Mouse (Mus musculus) hindbrain, embryonic 11.5 days (tissue): Measurements from ENCODE around the gene Gnas. TPM values are rescaled to one million over a fixed set of nuclear protein-coding genes. Genes with fewer than 3 reads are reported as not detected.

ENCODE experiments used
- ATAC-seq: fragments of 200-750 bp; cut with Nextera tagmentation; 2 replicates; pipeline ENCODE4 v1.8.0; 2017; ENCODE audit warnings: mild to moderate bottlenecking, moderate TSS enrichment, moderate library complexity; ENCODE audit not compliant: low FRiP score
- DNase-seq: peaks from one replicate; pipeline ENCODE4 v3.0.0-alpha.2; 2015; ENCODE audit warnings: low spot score
- H3K27ac ChIP-seq: fragments of 300-500 bp; sonication (generic); 2 replicates; pipeline ENCODE4 v1.5.1; 2014; ENCODE audit warnings: mild to moderate bottlenecking, low read depth, low read length
- H3K27me3 ChIP-seq: fragments of 300-500 bp; sonication (generic); 2 replicates; pipeline ENCODE4 v1.6.1; 2014; ENCODE audit warnings: mild to moderate bottlenecking, low read length, moderate library complexity, mixed read lengths; ENCODE audit not compliant: control insufficient read depth, insufficient read depth
- H3K36me3 ChIP-seq: fragments of 300-500 bp; sonication (generic); 2 replicates; pipeline ENCODE4 v1.6.1; 2014; ENCODE audit warnings: mild to moderate bottlenecking, low read length, moderate library complexity, mixed read lengths; ENCODE audit not compliant: control insufficient read depth, insufficient read depth
- H3K4me1 ChIP-seq: fragments of 300-500 bp; sonication (generic); replicated peaks from 2 replicates; pipeline ENCODE4 v1.6.1; 2014; ENCODE audit warnings: low read length, mixed read lengths; ENCODE audit not compliant: control insufficient read depth, insufficient read depth
- H3K4me2 ChIP-seq: fragments of 300-500 bp; sonication (generic); replicated peaks from 2 replicates; pipeline ENCODE4 v1.6.1; 2014; ENCODE audit warnings: mild to moderate bottlenecking, low read depth, low read length
- H3K4me3 ChIP-seq: fragments of 300-500 bp; sonication (generic); 2 replicates; pipeline ENCODE4 v1.5.1; 2014; ENCODE audit warnings: low read depth, low read length
- H3K9ac ChIP-seq: fragments of 300-500 bp; sonication (generic); 2 replicates; pipeline ENCODE4 v1.6.1; 2014; ENCODE audit warnings: low read depth, low read length
- H3K9me3 ChIP-seq: fragments of 300-500 bp; sonication (generic); 2 replicates; pipeline ENCODE4 v1.6.1; 2016; ENCODE audit warnings: low read length; ENCODE audit not compliant: control insufficient read depth
- WGBS: fragments of 180-500 bp; shearing (Covaris S2); extraction: QIAGEN DNeasy Blood & Tissue Kit; methylation state at CpG from one replicate; pipeline ENCODE4 v1.1.7; 2014; 5-methylcytosine and 5-hydroxymethylcytosine counted together
- polyA plus RNA-seq: library from polyadenylated mRNA; unstranded; fragments of >200 nt; fragmentation: Nextera tagmentation; extraction: Ambion mirVana; gene quantifications from 2 replicates; pipeline ENCODE4 v1.2.1, GENCODE M21; 2014

Gene Gnas
- polyA plus RNA-seq, 1 experiment from 2014 or later, result 1,233 TPM

DNA sequence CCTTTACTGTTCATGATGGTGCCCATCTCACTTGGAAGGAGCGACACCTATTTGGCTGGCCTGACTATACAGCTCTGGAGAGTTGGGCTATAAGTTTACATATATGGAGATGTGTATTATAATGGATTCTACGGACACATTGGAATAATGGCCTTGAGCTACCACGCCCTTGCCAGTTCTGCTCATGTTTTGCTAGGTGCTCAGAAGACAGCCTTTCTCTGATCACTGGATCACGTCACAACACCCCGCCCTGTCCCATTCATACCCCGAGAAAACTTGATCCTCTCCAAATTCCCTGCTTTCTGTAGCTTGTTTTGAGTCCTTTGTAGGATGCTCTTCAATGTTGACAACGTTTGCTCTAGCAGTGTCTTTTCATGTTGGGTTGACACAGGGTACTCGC, 19.9 kb upstream of the Gnas start:
- DNase-seq, result no peak
- Histone ChIP-seq H3K9me3 (no peaks in the 10 kb centered on the region), H3K27ac (no peak overlapping the region), H3K27me3 (no peaks in the 10 kb centered on the region), H3K4me3 (no peak overlapping the region), H3K4me1 (peaks cover 2% of the 10 kb centered on the region), H3K4me2 (no peak overlapping the region), H3K36me3 (no peaks in the 10 kb centered on the region), H3K9ac (no peak overlapping the region)
- WGBS, result 83% methylated on average over 8 of the region's 8 CpGs
- ATAC-seq, result no peak

DNA sequence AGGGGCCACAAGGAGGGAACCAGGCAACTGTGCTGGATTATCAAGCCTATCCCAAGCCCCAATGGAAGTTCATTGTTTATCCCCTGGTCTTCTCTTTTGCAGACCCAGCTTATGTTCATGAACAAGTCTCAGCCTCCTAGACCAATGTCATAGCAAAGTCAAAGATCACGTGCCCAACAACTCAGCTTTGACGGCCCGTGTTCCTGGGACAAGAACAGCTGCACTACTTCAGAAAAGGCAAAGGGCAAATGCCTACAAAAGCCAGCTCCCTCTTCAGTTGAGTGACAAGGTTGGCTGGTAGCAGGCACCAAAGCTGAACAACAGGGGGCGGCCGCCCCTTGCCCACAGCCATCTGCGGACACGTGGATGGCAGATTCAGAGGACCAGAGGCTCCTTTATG, 13.7 kb upstream of the Gnas start:
- H3K27ac ChIP-seq, result no peak overlapping the region
- no peak overlapping the region for H3K4me3 ChIP-seq
- no peaks in the 10 kb centered on the region for H3K36me3 ChIP-seq
- no peak overlapping the region for H3K4me2 ChIP-seq
- no peaks in the 10 kb centered on the region for H3K9me3 ChIP-seq
- 86% methylated on average over 7 of the region's 7 CpGs for WGBS
- H3K4me1 ChIP-seq, result no peaks in the 10 kb centered on the region
- H3K27me3 ChIP-seq, result no peaks in the 10 kb centered on the region
- no peak for DNase-seq
- no peak overlapping the region for H3K9ac ChIP-seq
- no peak for ATAC-seq

DNA sequence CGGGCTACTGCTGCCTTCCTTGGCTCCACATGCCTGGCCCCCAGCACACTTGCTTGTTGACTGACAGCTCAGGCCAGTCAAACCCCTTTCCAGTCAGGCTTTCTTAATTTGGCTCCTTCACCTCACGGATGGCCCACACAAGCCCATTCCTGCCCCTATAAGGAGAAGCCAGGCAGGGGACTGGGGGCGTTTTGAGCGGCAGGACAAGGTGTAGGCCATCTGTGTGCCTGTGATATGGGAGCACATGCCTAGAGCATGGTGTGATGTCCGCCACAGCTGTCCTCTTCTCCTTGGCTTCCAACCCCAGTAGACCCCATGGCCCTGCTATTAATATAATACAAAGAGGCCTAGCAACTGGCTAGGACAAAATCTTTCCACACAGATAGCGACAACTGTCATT, 12.7 kb upstream of the Gnas start:
- WGBS, result 89% methylated on average over 6 of the region's 6 CpGs
- no peaks in the 10 kb centered on the region for H3K9me3 ChIP-seq
- no peak overlapping the region for H3K4me3 ChIP-seq
- H3K36me3 ChIP-seq, result no peaks in the 10 kb centered on the region
- H3K9ac ChIP-seq, result no peak overlapping the region
- H3K4me2 ChIP-seq, result no peak overlapping the region
- H3K4me1 ChIP-seq, result no peaks in the 10 kb centered on the region
- DNase-seq (no peak), ATAC-seq (no peak)
- no peak overlapping the region for H3K27ac ChIP-seq
- no peaks in the 10 kb centered on the region for H3K27me3 ChIP-seq

DNA sequence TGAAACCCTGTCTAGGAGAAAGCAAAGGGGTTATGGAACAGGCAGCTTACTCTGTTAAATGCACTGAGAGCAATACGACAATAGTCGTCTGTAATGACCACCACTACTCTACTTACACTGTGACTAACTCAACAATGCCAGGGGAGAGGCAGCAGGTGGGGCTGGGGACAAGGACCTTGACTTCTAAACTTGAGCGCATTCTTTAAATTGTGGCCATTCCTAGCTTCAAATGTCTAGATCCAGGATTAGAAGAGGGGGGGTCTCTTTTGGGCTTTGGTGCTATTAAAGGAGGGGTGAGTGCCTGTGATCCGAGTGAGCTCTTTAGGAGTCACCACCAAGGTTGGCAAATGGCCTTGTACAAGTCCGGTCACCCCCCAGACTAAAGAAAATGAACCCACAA, 11.0 kb upstream of the Gnas start:
- Histone ChIP-seq H3K36me3 (no peaks in the 10 kb centered on the region), H3K27ac (no peak overlapping the region), H3K9ac (no peak overlapping the region), H3K4me1 (no peaks in the 10 kb centered on the region), H3K9me3 (no peaks in the 10 kb centered on the region), H3K4me2 (no peak overlapping the region), H3K4me3 (no peak overlapping the region), H3K27me3 (no peaks in the 10 kb centered on the region)
- ATAC-seq (no peak), DNase-seq (no peak)
- WGBS, result 89% methylated on average over 5 of the region's 5 CpGs

DNA sequence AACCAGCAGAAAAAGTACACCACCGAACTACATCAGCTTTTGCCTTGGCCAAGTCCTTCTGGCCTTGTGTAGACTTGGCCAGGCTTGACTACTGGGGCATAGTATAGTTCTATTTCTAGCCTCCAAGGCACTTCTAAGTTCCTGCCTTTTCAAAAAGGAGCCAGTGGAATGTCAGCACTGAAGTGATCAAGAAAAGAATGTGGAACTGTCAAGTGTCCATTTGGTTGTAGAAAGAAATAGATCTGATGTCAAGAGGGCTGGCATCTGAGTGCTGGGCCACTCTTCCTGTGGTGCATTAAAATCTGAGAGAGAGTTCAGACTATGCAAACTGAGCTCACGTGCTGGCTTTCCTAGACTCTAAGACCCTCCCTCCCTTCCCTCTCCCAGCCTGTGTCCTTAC, 10.2 kb upstream of the Gnas start:
- Histone ChIP-seq H3K36me3 (no peaks in the 10 kb centered on the region), H3K9me3 (no peaks in the 10 kb centered on the region), H3K9ac (no peak overlapping the region), H3K4me1 (no peaks in the 10 kb centered on the region), H3K4me2 (no peak overlapping the region), H3K27ac (no peak overlapping the region), H3K4me3 (no peak overlapping the region), H3K27me3 (no peaks in the 10 kb centered on the region)
- 89% methylated on average over 2 of the region's 2 CpGs for WGBS
- ATAC-seq (no peak), DNase-seq (no peak)

DNA sequence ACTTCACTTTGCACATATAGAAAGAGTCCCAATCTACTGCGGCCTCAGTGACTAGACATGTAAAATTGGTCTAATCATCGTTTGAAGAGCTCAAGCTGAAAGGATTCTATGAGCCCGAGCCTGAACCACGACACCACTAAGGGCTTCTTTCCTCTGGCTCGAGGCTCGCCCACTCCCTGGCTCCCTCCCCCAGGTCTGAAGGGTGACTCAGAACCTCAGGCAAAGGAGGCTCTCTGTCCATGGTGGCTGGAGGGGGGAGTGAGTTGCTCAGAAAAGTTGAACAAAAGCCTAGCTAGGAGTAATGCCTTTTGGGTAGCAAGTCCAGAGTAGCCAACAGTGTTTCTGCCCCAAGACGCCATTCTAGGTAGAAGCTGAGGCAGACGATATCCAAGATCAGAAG, 4.3 kb upstream of the Gnas start:
- DNase-seq, result no peak
- ATAC-seq, result no peak
- Histone ChIP-seq H3K4me1 (0 out of 2 replicates have a peak, but pooled peaks cover 2% of the 10 kb centered on the region), H3K27me3 (peaks cover 8% of the 10 kb centered on the region), H3K36me3 (peaks cover 7% of the 10 kb centered on the region; the same call in 1 of the 2 replicates), H3K4me3 (no peak overlapping the region), H3K9me3 (no peaks in the 10 kb centered on the region; the same call in 1 of the 2 replicates), H3K4me2 (no peak overlapping the region), H3K9ac (no peak overlapping the region), H3K27ac (no peak overlapping the region)
- WGBS, result 82% methylated on average over 8 of the region's 8 CpGs

DNA sequence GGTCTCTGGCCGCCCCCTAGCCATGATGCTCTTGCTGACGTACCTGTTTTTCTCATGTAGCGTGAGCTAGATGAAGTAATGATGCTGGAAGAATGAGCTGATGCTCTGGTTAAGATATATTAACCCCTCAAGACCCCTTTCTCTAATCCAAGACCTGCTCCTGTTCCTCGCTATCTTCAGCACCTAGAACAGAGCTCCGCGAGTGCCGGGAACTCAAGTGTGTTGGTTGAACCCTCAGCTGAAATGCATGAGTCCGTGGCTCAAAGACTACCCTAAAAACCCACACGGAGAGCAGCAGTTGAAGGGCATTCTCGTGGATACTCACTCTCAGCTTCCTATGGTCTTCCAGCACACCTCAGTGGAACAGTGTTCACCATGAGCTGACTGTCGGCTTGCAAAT, 779 bp upstream of the Gnas start:
- Histone ChIP-seq H3K4me1 (0 out of 2 replicates have a peak, but pooled peaks cover 2% of the 10 kb centered on the region), H3K36me3 (peaks cover 21% of the 10 kb centered on the region), H3K4me2 (peak overlapping the region; percentile 55), H3K9me3 (peaks cover 3% of the 10 kb centered on the region; the same call in 1 of the 2 replicates), H3K9ac (no peak overlapping the region), H3K27me3 (peaks cover 40% of the 10 kb centered on the region), H3K27ac (no peak overlapping the region), H3K4me3 (peak overlapping the region; percentile 32; the same call in 1 of the 2 replicates)
- WGBS, result 54% methylated on average over 11 of the region's 11 CpGs
- no peak for DNase-seq
- ATAC-seq, result no peak

DNA sequence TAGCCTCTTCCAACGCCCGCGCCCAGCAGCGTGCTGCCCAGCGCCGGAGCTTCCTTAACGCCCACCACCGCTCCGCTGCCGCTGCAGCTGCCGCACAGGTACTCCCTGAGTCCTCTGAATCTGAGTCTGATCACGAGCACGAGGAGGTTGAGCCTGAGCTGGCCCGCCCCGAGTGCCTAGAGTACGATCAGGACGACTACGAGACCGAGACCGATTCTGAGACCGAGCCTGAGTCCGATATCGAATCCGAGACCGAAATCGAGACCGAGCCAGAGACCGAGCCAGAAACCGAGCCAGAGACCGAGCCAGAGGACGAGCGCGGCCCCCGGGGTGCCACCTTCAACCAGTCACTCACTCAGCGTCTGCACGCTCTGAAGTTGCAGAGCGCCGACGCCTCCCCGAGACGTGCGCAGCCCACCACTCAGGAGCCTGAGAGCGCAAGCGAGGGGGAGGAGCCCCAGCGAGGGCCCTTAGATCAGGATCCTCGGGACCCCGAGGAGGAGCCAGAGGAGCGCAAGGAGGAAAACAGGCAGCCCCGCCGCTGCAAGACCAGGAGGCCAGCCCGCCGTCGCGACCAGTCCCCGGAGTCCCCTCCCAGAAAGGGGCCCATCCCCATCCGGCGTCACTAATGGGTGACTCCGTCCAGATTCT, 812 bp downstream of the Gnas start:
- peaks cover 21% of the 10 kb centered on the region for H3K36me3 ChIP-seq
- ATAC-seq, result peak; percentile 13; the same call in 1 of the 2 replicates

DNA sequence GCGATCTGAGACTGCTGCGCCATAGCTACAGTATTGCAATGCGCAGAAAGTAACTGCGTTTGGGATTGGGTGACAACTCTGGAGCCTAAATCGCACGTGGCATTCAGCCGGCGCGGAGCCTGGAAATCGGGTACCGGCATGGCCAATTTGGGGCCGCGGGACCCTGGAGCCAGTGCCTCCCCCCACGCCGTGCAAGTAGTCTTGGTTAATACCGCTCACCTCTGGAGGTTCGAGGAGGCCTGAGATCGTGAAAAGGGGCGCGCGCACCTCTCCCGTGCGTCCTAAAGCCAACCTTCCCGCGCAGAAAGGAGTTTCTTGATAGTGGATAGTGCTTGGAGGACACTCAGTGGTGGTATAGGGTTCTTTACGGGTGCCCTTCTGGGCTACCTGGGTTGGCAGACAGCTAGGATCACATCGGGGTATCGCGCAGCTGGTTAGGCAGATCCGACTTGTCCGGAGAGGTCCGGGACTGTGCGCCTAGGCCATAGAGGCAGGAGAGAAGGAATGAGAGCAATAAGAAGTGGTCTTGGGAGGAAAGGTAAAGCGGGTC, 1.9 kb downstream of the Gnas start:
- Histone ChIP-seq H3K4me1 (0 out of 2 replicates have a peak, but pooled peaks cover 2% of the 10 kb centered on the region), H3K9me3 (peaks cover 3% of the 10 kb centered on the region; the same call in 1 of the 2 replicates), H3K36me3 (peaks cover 21% of the 10 kb centered on the region), H3K9ac (no peak overlapping the region), H3K4me3 (peak overlapping the region; percentile 14; the same call in 1 of the 2 replicates), H3K27me3 (peaks cover 42% of the 10 kb centered on the region), H3K27ac (no peak overlapping the region), H3K4me2 (no peak overlapping the region)
- no peak for ATAC-seq
- peak; percentile 34 for DNase-seq
- WGBS, result 41% methylated on average over 34 of the region's 34 CpGs

More for the DNA sequence above, 812 bp downstream of the Gnas start:
- peaks cover 42% of the 10 kb centered on the region for H3K27me3 ChIP-seq
- peak overlapping the region; percentile 55 for H3K4me2 ChIP-seq
- 0 out of 2 replicates have a peak, but pooled peaks cover 2% of the 10 kb centered on the region for H3K4me1 ChIP-seq
- peak; percentile 40 for DNase-seq
- H3K4me3 ChIP-seq, result peak overlapping the region; percentile 32
- 50% methylated on average over 58 of the region's 58 CpGs for WGBS
- H3K9ac ChIP-seq, result no peak overlapping the region
- H3K27ac ChIP-seq, result no peak overlapping the region
- H3K9me3 ChIP-seq, result peaks cover 3% of the 10 kb centered on the region; the same call in 1 of the 2 replicates
